Mouse (Mus musculus): ENCODE data around the gene Set.

The Set gene

DNA sequence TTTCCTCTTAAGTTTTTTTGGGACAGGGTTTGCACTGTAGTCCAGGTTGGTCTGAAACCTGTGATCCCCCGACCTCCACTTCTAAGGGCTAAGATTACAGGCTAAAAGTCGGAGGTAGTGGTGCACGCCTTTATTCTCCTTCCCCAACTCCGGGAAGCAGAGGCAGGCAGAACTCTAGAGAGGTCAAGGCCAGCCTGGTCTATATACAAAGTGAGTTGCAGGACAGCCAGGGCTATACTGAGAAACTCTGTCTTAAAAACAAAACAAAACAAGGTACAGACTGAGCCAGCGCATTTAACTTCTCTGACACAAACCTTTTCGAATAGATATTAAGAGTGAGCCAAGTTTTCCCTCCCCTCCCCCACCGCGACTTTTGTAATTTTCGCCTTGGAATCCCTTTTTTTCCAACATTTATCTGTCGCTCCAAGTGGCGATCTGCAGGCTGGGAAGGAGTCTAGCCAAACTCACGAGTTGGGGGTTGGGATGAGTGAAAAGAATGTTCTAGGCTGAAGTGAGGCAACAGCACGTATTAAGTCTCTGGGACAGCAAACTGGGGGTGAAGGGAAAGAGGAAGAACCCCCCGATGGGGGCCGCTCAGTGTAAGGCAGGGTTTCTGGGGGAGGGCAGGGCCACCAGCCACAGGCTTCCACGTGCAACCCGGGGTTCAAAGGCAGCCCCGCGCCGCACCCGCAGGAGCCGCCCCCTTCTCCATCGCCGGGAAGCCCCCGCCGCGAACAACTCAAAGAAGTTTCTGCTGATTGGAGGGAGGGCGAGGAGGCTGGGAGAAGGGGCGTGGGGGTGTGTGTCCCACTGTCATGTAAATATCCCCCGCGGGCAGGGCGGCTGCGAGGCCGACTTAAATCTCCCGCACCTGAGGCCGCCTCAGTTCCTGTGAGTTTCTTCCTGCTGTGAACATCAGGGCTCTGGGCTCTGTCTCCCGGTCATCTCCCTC lies 4.3 kb downstream of the Set start:
- in situ Hi-C loops (cut with MseI, MboI), result no loop called here

GRCm38 (mm10) chr2:30062249-30063093 lies 5.3 kb downstream of the Set start:
- in situ Hi-C loops (cut with MseI, MboI), result no loop called here

GRCm38 (mm10) chr2:30063235-30063634 lies 6.1 kb downstream of the Set start:
- in situ Hi-C loops (cut with MseI, MboI), result no loop called here

DNA sequence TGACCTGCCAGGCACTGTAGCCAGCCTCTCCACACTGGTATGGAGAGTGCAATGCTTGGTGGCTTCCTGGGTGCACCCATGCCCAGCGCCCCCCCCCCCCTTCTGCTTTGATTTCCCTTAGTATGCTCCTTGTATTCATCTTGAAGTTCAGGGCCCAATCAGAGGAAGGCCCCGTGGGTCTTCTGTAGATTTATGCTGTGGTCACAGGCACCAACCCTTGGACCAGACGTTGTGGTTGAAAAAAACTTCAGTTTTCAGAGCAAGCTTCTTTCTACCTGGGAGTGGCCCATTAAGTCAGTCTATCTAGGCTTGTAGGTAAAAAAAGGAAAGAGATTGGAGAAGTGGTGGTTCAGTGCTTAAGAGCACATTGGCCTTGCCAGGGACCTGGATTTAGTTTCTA lies 6.6 kb downstream of the Set start:
- in situ Hi-C loops (cut with MseI, MboI), result no loop called here

- in situ Hi-C loops (cut with MseI, MboI), result no loop called here
Measured at GRCm38 (mm10) chr2:30064298-30064697, 7.1 kb downstream of the Set start.

DNA sequence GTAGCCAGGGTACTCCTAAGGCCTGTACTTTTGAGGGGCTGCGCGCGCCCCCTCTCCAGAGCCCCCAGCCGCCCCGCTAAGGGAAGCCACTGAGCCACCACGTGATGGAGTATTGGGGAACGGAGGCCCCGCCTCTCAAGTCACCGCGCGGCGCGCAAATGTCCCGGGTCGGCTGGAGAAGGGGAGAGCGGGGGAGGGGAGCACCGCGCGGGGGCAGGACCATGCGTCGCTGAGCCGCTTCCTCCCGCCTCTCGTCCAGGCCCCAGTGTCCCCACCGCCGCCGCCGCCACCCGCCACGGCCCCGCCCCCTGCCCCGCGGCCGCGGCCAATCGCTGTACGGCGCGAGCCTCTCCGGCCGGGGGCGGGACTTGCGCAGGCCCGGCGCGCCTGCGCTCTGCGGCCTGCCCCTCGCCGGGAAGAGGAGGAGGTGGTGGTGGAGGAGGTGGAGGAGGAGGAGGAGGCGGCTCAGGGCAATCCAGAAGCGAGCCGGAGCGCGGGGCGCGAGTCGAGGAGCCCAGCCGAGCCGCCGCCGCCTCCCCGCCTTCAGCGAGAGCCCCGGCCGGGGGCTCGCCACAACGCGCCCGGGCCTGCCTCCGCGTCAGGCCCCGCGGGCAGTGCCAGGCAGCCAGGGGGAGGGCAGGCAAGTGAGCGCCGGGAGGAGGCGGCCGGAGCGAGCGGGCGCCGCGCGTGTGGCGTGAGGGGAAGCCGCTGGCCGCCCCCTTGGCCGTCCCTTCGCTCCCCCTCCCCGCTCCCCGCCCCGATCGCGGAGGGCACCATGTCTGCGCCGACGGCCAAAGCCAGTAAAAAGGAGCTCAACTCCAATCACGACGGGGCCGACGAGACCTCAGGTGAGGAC lies 9.1 kb downstream of the Set start:
- in situ Hi-C loops (cut with MseI, MboI), result no loop called here

DNA sequence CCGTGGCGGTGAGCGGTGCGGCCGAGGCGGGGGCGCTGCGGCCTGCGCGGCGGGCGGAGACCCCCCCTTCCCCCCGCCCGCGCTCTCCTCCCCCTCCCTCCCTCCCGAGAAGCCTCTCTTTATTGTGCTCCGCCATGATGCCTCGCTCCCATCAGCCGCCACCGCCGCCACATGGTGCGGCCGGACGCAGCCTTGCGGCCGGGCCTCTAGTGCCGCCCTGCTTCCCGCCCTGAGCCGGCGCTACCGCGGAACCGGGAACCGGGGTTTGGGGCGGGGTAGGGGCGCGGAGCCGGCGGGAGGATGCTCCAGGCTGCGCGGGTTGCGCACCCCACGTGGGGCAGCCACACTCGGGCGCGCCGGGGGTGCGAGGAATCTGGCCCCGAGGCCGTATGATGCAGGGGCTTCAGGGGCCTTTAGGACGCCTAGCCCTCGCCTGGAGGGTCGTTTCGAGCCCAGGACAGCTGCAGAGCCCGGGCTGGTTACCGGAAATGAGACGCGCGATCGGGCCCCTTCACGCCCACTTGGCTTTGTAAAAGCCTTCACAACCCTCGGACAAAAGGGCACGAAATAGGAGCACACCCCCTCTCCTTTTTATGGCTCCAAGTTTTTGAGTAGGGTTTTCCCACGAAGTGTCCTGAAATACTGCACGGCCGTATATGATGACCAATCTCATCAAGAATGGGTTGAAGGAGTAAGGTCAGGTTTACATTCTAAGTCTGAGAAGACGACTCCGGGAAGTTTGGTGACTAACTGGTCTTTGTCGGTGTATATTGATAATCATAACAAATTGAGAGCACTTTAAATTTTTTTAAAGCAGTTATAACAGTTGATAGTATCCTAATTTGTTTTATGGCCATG lies 10.1 kb downstream of the Set start:
- in situ Hi-C loops (cut with MseI, MboI), result no loop called here

DNA sequence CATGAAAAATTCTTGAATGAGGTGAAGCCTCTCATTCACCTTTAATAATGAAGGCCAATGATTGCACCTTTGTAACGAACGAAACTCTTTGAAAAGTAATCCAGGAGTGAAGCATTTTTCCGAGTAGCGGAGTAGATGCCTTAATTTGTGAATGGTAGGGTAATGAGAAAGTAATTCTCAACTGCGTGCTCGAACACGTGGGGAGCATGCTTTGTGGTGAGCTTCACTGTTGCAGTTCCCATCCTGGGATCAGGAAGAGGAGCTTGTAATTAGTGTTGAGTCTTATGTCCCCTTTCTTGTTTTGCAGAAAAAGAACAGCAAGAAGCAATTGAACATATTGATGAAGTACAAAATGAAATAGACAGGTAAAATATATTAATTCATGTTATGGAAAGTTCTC lies 10.8 kb downstream of the Set start:
- in situ Hi-C loops (cut with MseI, MboI), result no loop called here

GRCm38 (mm10) chr2:30072875-30073274 lies 15.7 kb downstream of the Set start:
- in situ Hi-C loops (cut with MseI, MboI), result no loop called here

GRCm38 (mm10) chr2:30073285-30073684 lies 16.1 kb downstream of the Set start:
- in situ Hi-C loops (cut with MseI, MboI), result no loop called here

DNA sequence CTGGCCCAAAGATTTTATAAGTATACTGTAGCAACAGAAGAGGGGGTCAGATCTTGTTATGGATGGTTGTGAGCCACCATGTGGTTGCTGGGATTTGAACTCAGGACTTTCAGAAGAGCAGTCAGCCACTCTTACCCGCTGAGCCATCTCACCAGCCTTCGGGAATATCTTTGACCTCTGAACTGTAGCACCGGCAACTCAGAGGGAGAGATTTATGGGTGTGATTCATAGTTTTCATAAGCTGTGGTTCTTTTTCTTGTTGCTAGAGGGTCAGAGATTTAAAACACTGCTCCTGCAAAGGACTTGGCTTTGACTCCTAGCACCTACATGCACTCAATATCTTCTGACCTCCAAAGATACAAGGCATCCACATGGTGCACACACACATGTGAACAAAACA lies 18.4 kb downstream of the Set start:
- in situ Hi-C loops (cut with MseI, MboI), result no loop called here

DNA sequence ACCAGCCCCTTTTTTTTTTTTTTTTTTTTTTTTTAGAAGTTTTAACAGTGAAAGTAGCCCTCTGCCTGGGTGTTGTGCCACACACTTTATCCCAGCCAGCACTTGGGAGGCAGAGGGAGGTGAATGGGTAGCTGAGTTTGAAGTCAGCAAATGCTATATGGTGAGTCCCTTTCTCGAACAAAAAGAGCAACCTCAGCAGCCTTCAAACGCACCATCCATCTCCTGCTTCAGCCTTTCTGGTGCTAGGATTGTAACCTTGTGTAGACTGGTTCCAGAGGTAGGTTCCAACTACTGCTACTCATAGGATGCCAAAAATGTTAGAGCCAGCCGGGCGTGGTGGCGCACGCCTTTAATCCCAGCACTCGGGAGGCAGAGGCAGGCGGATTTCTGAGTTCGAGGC lies 19.3 kb downstream of the Set start:
- in situ Hi-C loops (cut with MseI, MboI), result no loop called here

DNA sequence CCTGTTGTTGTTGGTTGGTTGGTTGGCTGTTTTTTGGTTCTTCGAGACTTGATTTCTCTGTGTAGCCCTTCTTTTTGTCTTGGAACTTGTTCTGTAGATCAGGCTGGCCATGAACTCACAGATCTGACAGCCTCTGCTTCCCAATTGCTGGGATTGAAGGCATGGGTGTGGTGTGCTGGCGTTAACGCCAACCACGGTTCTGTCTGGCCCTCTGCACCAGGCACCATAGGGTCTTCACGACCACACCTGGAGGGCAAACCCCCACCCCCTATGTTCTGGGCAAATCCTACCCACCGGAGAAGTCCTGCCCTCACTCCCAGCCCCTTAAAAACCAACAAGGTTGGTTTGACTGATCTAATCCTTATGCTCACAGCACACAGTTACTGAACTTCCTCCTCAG lies 19.8 kb downstream of the Set start:
- in situ Hi-C loops (cut with MseI, MboI), result no loop called here

DNA sequence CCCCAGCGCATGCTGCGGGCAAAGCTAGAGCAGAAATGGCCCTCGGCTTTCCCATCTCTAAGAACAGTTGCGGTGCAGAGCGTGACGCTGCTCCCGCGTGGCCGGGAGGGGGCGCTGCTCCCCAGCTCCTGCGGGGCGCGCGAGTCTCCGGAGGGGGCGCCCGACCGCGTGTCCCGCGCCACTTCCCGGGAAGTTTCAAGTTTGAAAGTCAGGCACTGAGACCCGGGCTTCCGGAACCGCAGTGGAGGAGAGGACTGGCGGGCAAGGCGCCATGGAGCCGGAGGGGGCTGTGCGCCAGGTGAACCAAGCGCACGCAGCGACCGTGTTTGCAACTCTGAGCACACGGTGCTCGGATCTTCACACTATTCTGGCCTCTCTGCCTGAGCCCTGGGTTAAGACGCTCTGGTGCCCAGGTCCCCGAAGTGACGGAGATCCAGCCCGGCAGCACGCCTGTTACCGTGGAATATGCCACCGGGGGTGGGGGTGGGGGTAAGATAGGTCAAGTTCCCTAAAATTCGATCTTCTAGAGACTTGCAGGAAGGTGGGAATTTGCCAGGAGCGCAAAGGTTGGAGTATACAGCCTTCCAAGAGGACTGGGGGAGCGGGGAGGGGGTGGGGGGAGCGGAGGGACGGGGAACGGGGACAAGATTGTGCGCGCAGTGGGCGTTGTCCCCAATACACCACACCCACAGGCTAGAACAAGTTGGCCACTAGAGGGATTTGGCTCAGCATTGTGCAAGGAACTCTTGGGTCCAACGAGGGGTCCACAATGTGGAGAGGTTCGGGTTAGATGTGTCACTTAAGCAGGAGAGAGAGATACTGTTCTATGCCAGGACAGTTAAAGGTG lies 20.5 kb downstream of the Set start, which contains the start of gene Pkn3:
TSS of gene Pkn3 (plus strand) at position 183 of the 847 bp plus-strand sequence.
- in situ Hi-C loops (cut with MseI, MboI), result no loop called here

DNA sequence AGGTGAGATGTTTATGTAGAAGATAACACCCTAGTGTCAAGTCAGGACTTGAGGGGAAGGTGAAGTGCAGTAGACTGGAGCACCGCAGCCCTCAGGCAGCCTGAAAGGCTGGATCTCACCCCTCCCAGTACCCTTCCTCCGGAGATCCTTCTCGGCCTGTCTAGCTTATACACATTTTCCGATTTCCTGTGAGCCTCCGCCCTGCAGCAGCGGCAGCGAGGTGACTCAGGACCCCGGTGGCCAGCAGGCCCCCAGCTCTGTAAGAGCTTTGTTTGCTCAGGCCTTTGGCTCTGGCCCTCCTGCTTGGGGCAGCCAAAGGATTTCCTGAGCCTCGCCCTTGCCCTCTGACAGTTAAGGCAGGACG lies 21.2 kb downstream of the Set start:
- in situ Hi-C loops (cut with MseI, MboI), result no loop called here

- in situ Hi-C loops (cut with MseI, MboI), result no loop called here
Measured at GRCm38 (mm10) chr2:30078760-30079159, 21.6 kb downstream of the Set start.

DNA sequence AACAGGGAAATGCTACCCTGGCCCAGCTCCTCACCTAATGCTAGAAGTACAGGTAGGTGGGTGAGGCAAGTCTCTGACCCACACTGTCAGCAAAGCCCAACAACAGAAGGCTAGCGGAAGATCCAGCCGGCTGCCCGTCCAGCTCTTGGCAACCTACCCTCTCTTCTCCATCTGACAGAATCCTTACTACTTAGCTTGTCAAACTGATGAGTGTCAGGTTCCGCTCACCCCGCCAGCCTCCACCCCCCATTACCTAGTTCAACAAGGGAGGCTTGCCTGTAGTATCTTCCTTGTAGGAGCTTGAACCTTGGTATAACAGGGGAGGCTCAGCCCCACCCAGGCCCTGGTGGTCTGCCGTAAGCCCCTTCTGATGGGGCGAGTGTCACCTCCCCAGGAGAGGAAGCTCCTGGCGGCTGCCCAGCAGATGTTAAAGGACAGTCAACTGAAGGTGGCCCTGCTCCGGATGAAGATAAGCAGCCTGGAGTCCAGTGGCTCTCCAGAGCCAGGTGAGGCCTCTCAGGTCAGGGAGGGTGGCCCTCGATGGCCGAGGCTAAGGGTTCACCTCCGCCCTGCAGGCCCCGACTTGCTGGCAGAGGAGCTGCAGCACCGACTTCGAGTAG lies 23.1 kb downstream of the Set start:
- in situ Hi-C loops (cut with MseI, MboI), result no loop called here

- in situ Hi-C loops (cut with MseI, MboI), result no loop called here
Measured at GRCm38 (mm10) chr2:30084113-30084512, 26.9 kb downstream of the Set start.

DNA sequence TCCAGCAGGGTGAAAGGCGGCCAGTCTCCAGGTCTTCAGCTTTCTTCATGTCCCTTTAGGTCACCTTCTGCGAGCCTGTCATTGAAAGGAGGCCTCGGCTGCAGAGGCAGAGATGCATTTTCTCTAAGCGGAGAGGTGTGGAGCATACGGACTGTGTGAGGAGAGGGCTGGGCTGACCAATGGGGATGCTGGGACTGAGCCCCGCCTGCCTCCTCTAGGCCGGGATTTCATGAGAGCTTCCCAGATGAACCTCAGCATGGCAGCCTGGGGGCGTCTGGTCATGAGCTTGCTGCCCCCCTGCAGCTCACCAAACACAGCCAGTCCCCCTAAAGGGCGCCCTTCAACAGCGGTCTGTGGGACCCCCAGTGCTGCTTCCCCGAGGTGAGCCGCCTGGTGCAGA lies 27.5 kb downstream of the Set start:
- in situ Hi-C loops (cut with MseI, MboI), result no loop called here
